Mouse (Mus musculus) layer of hippocampus, adult 2 months (tissue): Measurements from ENCODE around the gene Mical3. TPM values are rescaled to one million over a fixed set of nuclear protein-coding genes. Genes with fewer than 3 reads are reported as not detected.
A peak's percentile ranks its signal among the peaks of the same experiment; 100 is the strongest.
"Not testable (repeated sequence)": the region's sequence is repeated elsewhere in the genome, so short reads cannot be mapped to it uniquely, and the experiment has no call there.

Experiments
- DNase-seq, 2 experiments: peaks; one replicate each; pipeline ENCODE4 v3.0.0; 2022; ENCODE audit warnings: low spot score in 2 of 2
- H3K27ac ChIP-seq: fragments of 200-600 bp; 2 replicates; pipeline ENCODE4 v1.8.1; 2022
- H3K4me3 ChIP-seq: fragments of 200-600 bp; 2 replicates; pipeline ENCODE4 v1.8.1; 2022; ENCODE audit warnings: mild to moderate bottlenecking
- CTCF ChIP-seq: fragments of 200-600 bp; conservative IDR thresholded peaks from 2 replicates; pipeline ENCODE4 v1.8.1; 2022; ENCODE audit warnings: antibody characterized with exemption, mild to moderate bottlenecking, moderate library complexity
- total RNA-seq, 2 experiments: library from RNA; stranded (reverse); gene quantifications; 2 replicates each; pipeline ENCODE4 v1.2.3; 2021

Gene Mical3
- total RNA-seq, 2 experiments from 2014 or later: 89.5 to 94.6 TPM

DNA sequence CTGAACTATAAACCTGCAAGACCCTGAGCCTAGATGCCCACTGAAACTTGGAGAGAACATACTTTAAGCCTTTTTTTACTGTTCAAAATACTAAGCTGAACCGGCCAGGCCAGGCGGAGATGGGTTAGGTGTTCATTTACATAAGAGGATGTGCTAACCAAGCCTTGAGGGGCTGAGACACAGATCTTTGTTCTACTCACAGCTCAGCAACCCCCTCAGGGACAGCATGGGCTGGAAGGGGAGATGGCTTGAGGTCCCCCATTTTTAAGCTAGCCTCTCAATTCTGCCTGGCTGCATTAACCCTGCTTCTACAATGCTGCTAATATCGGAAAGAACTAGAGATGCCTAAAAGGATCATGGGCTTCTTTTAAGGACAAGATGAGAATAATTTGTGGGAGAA is 191.0 kb downstream of the Mical3 start:
- no peak for TF ChIP-seq CTCF
- peak overlapping the region; percentile 52; the same call in 1 of the 2 replicates for H3K27ac ChIP-seq
- H3K4me3 ChIP-seq: no peak overlapping the region
- no peak for DNase-seq

DNA sequence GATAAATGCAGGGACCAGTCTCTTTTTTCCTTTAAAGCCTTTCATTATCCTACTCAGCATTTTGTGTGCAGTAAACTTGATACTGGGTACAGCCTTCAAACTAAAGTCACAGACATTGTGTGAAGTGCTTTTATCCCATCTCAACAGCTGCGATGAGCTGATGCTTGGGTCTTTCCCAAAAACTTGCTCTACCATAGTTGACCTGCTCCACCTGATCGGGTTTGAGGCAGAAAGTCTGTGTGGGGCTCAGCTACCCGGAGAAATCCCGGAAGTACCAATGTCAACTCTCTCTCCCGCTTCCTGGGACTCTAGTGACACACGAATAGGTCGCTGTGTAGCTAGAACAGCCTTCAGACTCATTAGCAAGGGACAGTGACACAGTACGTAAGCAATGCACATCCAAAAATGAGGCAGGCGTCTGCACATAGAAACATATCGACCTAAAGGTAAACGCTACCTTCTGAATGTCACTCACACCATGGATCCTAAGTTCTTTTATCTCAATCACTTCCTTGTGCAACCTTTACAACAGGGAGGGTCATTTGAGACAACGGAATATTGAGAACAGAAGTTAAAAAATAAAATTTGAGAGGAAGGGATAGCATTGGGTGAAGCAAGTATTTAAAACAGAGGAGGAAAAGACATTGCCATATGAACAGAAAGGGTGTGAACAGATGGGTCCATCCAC is 191.9 kb downstream of the Mical3 start:
- DNase-seq: peak in 1 of 2 experiments; percentile 24
- no peak for TF ChIP-seq CTCF
- H3K4me3 ChIP-seq: no peak overlapping the region
- H3K27ac ChIP-seq: 0 out of 2 replicates have a peak overlapping the region, but pooled peaks have one; percentile 52

DNA sequence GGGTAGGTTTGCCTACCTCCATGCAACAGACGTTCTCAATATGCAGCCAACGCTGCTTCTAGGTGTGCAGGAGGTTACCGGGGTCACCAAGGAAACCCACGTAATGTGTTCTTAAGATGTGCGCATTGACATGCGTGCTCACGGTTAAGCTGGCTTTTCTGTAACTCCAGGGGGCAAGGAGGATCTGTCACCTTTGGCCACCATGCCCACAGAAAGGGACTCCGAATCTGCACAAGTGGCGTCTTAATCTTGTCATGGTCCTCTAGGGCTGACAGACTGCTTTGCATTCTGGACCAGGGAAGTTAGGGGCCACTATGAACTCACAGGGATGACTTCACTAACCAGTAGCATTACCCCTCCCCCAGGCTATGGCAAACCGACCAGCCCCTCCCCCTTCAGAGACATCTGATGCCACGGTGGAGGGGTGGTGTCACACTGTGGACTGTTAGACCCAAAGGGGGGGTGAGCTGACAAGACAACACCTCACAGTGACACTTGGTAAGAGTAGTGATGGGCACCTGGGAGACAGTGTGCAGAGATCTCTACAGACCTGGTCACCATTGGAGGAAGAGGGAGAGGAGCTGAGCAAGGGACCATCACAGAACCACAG is 192.7 kb downstream of the Mical3 start:
- no peak for DNase-seq
- TF ChIP-seq CTCF: no peak
- H3K27ac ChIP-seq: no peak overlapping the region
- H3K4me3 ChIP-seq: no peak overlapping the region

DNA sequence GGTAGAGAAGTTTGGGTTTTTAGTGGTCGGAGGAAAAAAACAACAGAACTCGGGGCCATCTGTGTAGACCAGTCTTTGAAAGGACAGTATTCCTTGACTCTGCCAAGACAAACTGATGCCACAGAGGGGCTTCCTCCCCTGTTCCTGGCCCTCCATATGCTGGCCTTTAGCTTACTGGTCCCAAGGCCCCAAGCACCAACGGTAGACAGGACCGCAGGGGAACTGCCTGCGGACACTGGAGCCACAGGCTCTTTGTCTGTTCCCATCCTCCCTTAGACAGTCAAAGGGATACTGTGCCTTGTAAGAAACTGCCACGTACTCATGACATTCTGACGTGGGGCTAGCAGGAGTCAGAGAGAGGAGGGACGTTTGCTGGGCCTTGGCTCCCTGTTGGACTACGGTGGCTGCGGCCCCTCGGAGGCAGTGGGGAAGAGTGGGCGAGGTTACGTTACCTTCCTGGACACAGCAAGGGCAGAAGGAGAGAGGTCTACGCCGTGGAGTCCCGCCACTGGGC is 193.6 kb downstream of the Mical3 start:
- DNase-seq: no peak
- Histone ChIP-seq H3K4me3 (no peak overlapping the region), H3K27ac (no peak overlapping the region)
- no peak for TF ChIP-seq CTCF

DNA sequence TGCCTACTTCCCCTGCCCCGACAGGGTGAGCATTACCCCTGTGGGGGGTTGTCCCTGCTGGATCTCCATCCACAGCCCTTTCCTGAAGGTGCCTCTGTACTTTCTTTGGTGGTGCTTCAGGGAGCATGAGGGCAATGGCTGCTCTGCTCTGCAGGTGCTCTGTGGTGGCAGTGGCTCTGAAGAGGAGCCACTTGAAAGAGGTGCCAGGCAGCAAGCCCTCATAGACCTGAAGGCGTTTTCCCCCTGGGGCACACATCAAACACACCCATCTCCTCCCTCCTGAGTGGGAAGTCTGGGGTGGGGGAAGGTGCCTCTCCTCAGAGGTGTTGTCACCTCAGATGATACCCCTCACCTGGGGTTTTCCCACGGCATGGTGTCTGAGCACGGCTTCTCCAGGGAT is 196.6 kb downstream of the Mical3 start:
- no peak for DNase-seq
- TF ChIP-seq CTCF: no peak
- Histone ChIP-seq H3K4me3 (no peak overlapping the region), H3K27ac (no peak overlapping the region)

DNA sequence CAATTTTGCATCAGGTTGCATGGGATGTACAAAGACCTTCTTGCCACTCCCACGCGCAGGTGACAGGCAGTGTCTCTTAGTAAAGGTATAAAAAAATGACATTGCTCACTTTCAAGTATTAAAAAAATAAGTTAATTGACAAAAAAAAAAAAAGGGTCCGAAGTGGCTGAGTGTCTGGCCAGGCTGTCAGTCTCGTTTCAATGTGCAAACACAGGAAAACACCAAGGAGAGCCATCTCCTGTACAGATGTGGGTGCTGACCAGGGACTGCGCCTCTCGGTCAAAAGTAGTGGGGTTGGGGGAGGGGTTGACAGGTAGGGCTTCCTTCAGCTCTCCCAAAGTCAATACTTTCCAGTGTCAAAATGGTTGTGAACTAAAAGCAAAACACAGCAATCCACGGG is 197.1 kb downstream of the Mical3 start:
- no peak for TF ChIP-seq CTCF
- no peak for DNase-seq
- H3K27ac ChIP-seq: no peak overlapping the region
- no peak overlapping the region for H3K4me3 ChIP-seq

DNA sequence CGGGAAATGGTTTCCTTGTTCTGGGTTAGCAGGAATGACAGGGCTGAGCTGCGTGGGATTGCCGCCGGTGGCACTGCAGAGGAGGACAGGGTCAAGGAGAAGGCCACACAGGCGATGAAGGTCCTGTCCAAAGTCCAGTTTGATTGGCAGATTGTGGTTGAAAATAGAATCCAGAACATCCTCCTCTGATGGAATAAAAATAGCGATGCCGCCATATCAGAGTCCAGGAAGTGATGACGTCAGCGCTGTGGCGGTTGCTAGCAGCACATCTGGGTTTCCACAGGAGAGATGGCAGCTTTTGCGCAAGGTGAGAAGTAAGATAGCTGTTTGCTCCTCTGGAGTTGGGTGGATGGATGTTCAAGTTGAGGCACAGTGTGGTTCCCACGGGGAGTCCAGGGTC is 198.2 kb downstream of the Mical3 start:
- Histone ChIP-seq H3K27ac (no peak overlapping the region), H3K4me3 (no peak overlapping the region)
- TF ChIP-seq CTCF: no peak
- DNase-seq: no peak

DNA sequence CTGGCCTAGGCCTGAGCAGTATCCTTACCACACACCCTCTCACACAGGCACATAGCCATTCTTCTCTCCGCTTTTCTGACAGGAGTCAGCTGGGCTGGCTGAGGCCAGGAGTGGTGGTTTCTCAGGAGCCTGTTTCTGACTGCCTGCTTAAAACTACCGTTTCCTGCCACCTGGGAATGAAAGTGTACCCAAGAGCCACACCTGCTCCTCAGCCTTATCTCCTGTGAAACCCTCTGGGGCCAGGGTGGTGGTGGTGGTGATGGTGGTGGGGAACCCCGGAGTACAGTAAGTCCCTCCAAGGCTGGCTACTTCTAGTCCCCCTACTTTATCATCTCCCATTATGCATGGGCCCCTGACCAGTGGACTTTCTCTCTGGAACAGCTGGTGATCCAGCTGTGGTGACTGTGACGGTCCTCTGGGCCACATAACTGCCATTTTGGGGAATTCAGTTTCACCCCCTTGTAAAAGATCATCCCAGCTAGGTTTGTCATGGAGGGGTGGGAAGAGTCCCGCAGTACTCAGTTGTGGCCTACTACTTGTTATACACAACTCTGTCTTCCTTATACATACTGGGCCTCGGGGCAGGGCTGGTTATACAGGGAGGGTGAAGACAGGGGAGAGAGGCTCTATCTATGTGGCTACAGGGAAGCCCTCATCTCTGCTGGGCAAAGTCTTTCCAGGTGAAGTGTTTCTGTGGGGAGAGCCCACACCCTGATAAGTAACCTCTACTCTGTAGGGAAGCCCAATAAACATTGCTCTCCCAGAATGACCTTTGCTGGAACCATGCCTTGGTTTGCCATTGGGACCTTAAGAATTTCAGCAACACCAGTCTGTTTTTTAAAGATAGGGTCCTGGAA is 200.1 kb downstream of the Mical3 start:
- Histone ChIP-seq H3K27ac (no peak overlapping the region), H3K4me3 (no peak overlapping the region)
- no peak for DNase-seq
- TF ChIP-seq CTCF: no peak

DNA sequence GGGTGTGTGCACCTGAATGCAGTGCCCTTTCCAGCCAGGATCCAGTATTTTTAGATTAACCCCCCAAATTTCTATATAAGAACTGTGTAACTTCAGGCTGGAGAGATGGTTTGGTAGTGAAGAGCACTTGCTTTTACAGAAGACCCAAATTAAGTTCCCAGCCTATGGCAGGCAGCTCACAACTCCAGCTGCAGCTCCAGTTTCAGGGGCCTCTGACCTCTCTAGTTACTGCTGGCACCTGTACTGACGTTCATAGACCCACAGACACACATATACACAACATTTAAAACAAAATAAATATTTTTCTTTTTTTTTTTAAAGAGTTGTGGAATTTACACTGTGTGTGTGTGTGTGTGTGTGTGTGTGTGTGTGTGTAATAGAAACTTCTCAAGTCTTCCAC is 201.4 kb downstream of the Mical3 start:
- no peak for TF ChIP-seq CTCF
- no peak for DNase-seq
- Histone ChIP-seq H3K4me3 (no peak overlapping the region), H3K27ac (no peak overlapping the region)

DNA sequence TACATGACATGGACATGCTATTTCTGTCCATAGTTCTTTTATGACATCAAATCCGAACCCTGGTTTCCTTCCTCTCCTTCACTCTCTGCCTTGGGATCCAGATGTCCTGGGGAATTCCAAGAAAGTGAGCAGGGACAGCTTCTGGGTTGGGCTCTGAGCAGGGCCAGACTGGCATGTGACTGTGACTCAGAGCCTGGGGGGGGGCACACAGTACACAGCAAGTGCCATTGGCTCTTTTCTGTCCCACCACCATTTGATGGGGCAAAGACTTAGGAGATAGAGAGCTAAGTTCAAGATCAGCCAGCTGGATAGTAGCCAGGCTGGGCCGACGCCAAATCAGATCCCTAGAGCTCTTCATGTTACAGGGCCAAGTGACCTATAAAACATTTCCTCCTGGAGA is 203.0 kb downstream of the Mical3 start:
- TF ChIP-seq CTCF: no peak
- Histone ChIP-seq H3K27ac (no peak overlapping the region), H3K4me3 (no peak overlapping the region)
- no peak for DNase-seq

DNA sequence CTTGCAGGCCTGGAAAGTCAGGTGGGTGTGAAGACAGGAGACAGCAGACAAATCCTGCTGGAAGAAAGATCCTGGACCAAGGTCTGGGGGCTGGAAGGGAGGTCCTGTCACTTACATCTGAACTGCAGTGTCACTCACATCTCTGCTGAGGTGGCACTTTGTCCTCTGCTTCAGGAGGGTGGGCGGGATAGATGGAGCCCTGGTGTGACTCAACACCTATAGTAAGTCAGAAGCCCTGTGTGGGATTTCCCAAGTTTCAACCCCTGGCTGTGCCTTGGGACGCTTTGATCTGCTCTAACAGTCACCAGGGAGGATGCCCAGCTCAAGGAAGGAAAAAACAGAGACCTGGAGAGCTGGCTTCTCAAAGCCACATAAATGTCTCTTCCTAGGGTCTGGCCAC is 203.9 kb downstream of the Mical3 start:
- no peak for DNase-seq
- TF ChIP-seq CTCF: no peak
- Histone ChIP-seq H3K27ac (no peak overlapping the region), H3K4me3 (no peak overlapping the region)

DNA sequence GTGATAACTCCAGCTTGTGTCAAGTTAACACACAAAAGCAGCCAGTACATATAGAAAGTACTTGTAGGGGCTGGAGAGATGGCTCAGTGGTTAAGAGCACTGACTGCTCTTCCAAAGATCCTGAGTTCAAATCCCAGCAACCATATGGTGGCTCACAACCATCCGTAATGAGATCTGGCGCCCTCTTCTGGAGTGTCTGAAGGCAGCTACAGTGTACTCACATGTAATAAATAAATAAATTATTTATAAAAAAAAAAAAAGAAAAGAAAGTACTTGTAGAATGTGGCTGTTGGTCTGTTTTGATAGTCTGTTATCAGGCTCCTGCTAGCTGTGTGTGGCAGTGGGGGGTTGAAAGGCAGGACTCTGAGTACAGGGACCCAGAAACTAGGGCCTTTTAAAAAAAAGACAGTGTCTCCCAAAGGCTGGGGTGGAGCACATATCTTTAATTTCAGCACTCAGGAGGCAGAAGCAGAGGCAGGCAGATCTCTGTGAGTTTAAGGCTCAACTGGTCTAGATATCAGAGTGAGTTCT is 205.9 kb downstream of the Mical3 start:
- TF ChIP-seq CTCF: peak; percentile 59
- DNase-seq, H3K27ac ChIP-seq, H3K4me3 ChIP-seq: not testable (repeated sequence)

DNA sequence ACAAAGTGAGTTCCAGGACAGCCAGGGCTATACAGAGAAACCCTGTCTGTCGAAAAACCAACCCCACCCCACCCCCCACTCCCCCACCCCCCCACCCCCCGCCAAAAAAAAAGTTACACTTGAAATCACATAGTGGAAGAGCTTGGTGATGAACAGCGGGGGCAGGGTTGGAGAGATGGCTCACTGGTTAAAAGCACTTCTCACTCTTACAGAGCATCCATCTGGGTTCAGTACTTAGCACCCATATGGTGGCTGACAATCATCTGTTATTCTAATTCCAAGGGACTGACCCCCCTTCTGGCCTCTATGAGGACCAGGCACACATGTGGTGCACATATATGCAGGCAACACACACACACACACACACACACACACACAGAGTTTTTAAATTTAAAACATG is 212.8 kb downstream of the Mical3 start:
- no peak for DNase-seq
- Histone ChIP-seq H3K4me3 (no peak overlapping the region), H3K27ac (no peak overlapping the region)
- no peak for TF ChIP-seq CTCF

DNA sequence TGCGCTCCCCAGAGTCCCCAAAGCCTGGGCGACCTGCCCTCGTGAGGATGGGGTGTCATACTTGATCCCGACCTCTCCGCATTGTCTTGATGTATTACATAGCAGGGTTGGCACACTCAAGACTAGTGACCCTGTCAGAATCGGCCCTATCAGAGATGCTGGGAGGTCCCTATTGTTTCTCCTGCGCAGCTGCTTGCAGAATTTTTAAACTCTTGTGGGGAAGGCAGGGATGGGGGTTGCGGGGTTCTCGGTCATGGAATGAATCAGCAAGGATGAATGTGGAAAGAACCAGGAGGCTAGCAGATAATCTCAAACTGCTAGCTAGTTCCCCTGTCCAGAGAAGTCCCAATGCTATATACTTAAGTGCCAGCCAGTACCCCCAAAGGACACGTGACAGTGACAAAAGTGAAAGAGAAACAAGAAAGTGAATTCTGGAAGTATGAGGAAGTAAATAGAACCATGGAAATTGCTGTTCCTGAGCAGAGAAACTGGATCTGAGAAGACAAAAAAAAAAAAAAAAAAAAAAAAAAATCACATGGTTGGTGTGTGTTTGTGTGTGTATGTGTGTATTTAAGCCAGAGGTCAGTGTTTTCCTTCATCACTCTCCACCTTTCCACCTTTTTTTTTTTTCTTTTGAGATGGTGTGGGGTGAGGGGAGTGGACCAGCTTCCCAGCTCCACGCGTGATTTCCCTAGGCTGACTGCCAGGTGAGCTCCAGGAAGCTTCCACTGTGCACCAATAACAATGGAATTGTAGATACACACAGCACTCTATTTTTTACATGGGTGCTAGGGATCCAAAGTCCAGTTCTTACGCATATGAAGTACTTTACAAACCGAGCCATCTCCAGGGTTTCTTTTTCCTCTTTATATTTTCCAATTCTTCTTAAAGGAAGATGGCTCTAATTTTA is 213.6 kb downstream of the Mical3 start:
- not testable (repeated sequence) for DNase-seq
- peak overlapping the region; percentile 75; the same call in 1 of the 2 replicates for H3K27ac ChIP-seq

More for the DNA sequence above, 213.6 kb downstream of the Mical3 start:
- H3K4me3 ChIP-seq: peak overlapping the region; percentile 82
